Mouse (Mus musculus) kidney, postnatal 25 days (tissue): ENCODE data around the gene Ccdc151.

ENCODE experiments used
- DNase-seq, 2 experiments: peaks; one replicate each; pipeline ENCODE4 v3.0.0; 2021; ENCODE audit warnings: mixed read lengths in 2 of 2

The Ccdc151 gene

GRCm38 (mm10) chr9:21996178-21996867 lies 6.1 kb downstream of the Ccdc151 start:
- DNase-seq: no peak

DNA sequence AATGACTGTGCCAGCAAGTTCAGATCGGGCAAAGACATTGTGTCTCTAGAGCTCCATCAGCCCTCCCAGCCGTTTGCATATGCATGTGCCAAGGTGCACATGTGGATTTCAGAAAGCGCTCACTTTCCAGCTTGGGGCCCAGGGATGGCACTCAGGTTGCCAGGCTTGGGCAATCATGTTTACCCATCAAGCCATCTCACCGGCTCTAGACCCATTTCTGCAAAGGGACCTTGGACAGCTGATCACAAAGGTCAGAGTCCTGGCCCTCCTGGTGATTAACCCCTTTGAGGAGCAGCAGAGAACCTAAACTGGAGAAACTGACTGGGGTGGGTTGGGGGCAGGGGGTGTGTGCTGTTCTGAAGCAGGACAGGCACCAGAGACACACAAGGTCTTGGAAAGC lies 10.2 kb downstream of the Ccdc151 start:
- DNase-seq: no peak

DNA sequence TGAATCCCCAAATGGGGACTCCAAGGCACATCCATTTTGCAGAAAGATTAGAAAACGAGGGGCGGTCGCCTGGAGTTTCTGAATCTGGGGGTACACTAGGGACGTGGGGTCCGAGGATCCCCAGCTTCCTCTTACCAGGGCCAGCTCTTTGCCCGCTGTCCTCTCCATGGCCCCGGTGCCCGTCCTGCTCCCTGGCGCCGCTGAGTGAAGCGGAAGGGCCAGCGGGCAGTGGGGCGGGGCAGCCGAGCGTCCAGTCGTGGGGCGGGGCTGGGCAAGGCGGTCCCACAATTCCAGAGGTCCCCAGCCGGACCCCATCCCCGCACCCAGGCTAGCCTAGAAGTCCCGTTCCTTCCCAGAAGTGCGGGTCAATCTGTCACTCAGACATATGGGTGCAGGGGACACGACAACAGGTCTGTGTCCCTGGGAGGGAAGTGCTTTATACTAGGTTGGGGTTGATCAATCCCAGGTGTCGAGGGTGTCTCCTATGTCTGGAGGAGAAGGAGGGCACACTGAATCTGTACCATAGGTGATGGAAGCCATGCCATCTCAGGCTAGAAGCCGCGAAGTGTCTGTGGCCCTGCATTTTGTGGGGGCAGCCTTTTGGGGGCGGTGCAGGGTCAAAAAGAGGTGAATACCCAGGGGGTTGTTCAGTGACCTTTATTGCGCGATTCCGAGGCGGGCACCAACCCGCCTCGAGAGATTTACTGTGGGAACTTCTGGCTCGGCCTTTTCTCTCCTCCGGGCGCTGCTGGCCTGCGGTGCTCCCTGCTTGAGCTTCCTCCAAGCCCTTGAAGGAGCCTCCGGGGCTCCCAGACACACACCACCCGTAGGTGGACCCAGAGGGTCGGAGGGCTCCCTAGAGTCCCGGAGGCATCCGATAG lies 13.0 kb downstream of the Ccdc151 start, which contains the start of gene Rgl3:
Gene Rgl3 (minus strand): TSS at position 217 of the 881 bp plus-strand sequence.
- peak; percentile 87 to 93 for DNase-seq

DNA sequence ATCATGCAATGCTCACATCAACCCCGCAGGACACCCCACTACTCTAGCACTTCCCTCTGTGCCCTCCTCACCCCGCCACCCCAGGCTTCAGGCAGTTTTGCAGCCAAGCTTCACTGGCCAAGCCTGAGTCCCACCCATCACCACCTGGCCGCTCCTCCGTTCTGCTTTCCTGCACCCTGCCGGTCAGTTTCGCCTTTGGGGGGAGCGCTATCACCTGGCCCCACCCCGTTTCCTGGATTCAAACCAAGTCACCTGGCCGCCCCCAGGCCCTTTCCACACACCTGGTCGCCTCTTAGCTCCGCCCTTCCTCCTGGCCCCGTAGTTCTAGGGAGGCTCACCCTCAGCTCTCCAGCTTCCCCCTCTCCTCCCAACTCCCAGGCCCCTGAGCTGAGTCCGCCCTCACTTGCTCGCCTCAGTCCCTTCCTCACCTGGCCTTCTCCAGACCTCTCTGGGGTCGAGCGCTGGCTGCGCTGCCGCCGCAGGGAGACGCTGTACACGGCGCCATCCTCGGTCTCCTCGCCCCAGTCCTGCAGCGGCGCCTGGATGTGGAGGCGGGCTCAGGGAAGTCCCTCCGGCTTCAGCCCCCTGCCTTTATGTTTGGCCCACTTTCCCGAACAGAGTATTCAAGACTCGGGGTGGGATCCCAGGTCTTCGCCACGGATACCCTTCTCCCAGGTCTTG lies 13.9 kb downstream of the Ccdc151 start:
- DNase-seq: peak; percentile 78 to 90

DNA sequence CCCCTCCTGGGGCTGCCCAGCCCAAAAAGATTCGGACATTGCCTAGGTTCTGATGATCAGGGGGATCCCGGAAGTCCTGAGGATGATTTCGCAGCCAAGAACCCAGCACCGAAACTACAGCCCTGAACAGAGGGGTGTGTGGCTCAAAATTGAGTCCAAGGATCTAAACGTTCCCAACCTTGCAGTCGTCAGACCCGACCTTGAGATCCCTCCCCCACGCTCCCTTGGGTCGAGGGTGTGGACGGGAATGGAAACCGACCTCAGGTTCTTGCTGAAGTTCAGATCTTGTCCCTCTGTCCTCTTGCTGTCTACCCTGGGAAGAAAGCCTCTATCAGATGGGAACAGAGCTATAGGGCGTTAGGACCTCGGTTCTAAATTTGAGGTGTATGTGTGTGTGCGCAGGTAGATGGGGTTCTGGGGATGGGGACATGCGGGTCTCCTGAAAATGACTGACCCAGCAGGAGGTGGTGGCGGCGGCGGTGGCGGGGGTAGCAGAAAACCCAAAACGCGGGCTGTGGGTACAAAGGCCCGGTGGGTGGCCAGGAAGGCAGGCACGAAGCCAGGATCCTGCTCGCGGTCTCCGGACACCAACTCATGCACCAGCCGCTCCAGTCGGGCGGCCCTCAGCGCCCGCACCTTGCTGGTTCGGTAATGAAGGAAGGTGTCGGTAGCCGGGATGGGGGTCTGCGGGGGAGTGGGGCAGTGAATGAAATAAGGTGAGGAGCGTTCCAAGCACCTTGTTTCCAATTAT lies 14.7 kb downstream of the Ccdc151 start:
- peak; percentile 28 to 52 for DNase-seq

DNA sequence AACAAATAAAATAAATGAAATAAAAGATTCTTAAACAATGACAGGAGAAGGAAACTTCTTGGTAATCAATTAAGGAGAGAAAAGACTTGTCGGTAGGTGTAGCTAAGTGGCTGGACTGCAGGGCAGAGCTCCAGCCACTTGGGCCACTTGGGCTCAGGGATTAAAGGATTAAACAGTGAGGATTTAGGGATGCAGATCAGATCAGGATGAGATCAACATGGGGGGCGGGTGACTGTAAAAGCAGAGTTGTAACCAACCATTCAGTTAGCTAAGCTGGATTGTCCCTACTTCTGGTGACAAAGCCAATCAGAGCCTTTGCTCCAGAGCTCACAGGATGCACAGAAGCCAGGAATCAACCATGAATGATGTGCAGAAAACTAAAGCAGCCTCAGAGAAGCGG lies 18.5 kb downstream of the Ccdc151 start:
- no peak for DNase-seq

- DNase-seq: peak; percentile 45 to 70
Observed at GRCm38 (mm10) chr9:21978398-21979128, 23.9 kb downstream of the Ccdc151 start.

DNA sequence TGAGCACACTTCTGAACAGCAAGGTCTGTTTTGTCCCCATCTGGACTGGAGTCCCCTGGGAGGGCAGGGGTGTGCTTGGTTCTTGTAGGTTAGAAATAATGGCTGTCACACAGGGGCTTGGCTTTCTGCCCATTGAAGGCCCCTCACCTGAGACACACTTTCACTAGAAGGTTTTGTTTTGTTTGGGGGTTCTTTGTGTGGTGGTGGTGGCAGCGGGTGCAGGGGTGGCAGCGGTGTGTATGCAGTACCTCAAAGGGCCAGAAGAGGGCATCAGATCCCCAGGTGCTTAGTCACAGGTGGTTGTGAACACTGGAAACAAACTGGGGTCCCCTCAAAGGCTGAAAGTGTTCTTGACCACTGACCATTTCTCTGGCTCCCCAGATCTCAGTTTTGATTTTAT lies 24.5 kb downstream of the Ccdc151 start:
- peak; percentile 47 to 63 for DNase-seq

- no peak for DNase-seq
Observed at GRCm38 (mm10) chr9:21977331-21977730, 25.1 kb downstream of the Ccdc151 start.

DNA sequence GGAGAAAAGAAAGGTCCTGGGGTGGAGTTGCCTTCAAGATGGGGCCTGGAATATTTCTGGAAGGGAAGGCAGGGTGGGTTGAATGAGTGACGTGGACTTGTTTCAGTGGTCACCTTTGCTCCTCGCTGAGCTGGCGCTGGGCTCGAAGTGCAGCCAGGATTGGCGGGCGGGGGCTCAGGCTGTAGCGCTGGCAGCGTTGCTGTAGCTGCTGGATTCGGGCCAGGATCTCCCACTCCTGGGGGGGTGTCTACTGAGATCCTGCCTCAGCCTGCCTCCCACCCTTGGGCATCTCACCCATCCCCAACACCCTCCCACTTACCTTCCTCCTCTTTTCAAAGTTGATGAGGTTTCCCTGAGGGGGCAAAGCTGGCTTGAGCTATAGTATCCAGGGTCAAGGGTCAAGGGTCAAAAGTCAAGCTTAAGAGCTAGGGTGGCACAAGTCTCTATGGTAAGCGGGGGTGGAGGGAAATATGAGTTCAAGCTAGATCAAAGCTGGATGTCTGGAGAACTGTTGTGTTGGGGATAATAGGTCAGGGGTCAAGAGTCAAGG lies 25.7 kb downstream of the Ccdc151 start:
- DNase-seq: peak in 1 of 2 experiments; percentile 45

DNA sequence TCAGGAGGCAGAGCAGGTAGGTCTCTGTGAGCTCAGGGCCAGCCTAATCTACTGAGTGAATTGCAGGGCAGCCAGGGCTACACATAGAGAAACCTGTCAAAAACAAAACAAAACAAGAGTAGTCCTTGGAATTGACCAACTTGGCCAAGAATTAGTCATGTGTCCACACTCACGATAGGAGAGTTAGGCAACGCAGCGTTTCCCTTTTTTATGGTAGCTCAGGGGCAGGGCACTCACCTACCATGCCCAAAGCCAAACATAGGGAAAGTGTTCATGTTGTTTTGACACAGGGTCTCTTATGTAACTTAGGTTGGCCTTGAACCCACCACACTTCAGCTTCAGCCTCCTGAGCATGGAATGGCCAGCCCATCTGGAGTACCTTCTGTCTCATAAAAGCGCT lies 33.1 kb downstream of the Ccdc151 start:
- DNase-seq: no peak

DNA sequence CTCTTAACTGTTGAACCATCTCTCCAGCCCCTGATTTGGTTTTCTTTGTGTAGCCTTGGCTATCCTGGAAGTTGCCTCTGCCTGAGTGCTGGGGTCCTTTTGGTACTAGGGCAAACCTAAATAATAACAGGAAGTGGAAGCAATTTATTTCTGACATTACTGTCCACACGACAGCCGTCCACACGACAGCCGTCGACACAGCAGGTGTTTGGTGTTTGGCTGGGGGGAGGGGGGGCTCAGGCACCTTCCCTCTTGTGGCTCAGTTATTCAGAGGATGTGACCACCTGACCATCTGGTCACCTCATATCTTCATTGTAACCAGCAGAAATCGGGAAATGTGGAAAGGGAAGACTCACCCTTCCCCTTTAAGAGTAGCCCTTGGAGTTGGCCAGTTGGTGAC lies 33.6 kb downstream of the Ccdc151 start:
- no peak for DNase-seq

DNA sequence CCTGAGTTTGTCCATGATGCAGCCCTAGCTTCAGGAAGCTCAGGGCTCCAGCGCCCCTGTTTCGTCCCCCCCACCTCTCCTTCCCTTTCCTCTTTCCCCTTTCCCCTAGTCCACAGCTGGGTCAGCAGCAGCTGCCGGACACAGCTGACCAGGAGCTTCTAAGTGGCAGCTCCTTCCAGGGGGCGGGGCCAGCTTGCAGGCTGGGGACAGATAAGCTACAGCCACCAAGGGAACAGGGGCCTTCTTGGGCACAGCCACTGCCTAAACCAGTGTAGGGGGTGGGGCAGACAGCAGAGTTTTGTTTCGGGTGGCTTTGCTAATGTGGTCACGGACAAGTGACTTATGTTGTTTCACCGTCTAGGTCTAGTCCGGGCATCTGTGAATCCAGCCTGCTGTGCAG lies 39.0 kb downstream of the Ccdc151 start, which contains the start of gene Epor:
Gene Epor (minus strand): TSS at position 90 of the 400 bp plus-strand sequence.
- DNase-seq: peak; percentile 66 to 82

GRCm38 (mm10) chr9:21962416-21963059 lies 39.9 kb downstream of the Ccdc151 start:
- peak; percentile 66 to 86 for DNase-seq

GRCm38 (mm10) chr9:21962010-21962409 lies 40.4 kb downstream of the Ccdc151 start:
- peak in 1 of 2 experiments; percentile 3 for DNase-seq

DNA sequence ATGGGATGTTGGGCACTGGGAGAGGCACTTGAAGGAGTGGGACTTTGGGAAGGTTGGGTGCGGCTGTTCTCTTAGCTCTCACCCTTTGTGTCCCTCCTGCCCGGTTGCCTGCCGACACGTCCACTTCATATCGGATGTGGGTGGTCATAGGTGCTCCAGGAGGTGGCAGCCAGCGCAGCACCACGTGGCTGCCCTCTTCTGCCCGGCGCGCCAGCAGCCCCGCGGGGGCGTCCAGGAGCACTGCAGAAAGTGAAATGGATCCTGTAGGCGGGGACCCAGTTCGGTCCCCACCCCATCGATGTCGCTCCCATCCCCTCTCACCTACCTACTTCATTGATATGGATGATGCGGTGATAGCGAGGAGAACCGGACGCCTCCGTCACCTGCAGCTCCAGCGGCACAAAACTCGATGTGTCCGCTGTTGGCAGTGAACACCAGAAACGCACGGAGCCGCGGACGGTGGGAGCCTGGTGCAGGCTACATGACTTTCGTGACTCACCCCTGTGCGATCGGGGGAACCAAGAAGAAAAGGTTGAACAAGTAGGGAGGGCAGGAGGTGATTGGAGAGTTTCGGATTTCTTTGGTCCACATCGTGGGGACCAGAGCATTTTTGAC lies 41.0 kb downstream of the Ccdc151 start:
- no peak for DNase-seq

- DNase-seq: peak; percentile 57 to 74
Observed at GRCm38 (mm10) chr9:21960558-21961208, 41.8 kb downstream of the Ccdc151 start.

DNA sequence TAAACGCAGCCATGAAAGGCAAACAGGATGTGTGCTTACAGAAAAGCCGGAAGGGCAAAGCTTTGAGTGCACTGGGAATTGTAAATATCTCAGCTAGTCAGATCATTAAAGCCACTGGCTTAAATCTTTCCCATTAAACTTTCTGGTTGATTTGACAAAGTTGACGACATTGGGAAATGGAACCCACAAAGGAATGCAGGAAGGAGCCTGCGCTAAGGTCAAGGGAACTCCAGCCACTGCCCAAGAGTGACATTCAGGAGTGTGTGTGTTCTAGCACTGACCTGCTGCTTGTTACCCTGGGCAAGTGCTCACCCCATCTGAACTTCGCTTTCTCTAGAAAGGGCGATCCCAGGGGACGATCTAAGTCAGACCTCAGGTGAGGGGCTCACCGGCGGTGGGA lies 42.3 kb downstream of the Ccdc151 start:
- peak; percentile 24 to 62 for DNase-seq

DNA sequence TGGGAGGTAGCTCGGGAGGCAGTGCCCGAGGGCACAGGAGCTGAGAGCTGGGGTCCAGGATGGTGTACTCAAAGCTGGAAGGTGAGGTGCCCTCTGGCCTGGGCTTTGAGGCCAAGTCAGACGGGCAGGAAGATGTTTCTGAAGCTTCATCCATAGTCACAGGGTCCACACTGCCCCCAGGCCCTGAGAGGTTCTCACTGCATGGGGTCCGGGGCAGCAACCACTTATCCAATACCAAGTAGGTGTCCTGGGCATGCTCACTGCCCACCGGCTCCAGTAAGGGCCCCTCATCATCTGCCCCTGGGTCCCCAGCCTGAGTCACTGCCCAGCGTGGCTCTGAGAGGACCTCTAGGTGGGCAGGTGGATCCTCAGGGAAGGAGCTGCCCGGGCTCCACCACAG lies 43.2 kb downstream of the Ccdc151 start:
- no peak for DNase-seq

- peak in 1 of 2 experiments; percentile 4 for DNase-seq
Observed at GRCm38 (mm10) chr9:21958372-21958771, 44.1 kb downstream of the Ccdc151 start.
